Mouse (Mus musculus): ENCODE measurements at regions not wholly inside any gene's neighbourhood (a gene's known extent, or its start where the extent isn't known, plus 50 kb on each side); places are given as distances from the start of the nearest gene placed in this dataset.

DNA sequence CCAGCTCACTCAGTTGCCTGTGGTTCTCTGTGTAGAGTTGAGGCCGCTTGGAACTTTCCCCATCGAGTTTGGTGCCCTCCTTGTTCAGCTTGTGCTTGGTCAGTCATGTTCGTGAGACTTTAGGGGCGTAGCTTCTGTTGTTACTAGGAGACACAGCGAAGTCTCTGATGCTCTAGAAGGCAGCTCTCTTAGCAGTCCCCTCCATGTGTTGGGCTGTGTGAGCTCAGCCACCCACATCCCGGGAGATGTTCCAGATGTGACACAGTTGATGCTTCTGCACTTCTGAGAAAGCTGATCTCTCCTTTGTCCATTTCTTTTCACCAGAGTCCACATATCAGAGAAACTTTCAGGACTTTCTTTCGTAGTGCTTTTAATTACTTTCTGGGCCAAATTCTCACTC lies 158.1 kb downstream of the Dact1 start:
- TF ChIP-seq GATA1 (IDR thresholded peaks at IDR 0.05; ENCODE audit: borderline replicate concordance, low read length), result no peak
- no peak for TF ChIP-seq FLI1 (IDR thresholded peaks at IDR 0.05; ENCODE audit: low read length)
